Mouse (Mus musculus): ENCODE measurements around the gene Gm30191.

DNA sequence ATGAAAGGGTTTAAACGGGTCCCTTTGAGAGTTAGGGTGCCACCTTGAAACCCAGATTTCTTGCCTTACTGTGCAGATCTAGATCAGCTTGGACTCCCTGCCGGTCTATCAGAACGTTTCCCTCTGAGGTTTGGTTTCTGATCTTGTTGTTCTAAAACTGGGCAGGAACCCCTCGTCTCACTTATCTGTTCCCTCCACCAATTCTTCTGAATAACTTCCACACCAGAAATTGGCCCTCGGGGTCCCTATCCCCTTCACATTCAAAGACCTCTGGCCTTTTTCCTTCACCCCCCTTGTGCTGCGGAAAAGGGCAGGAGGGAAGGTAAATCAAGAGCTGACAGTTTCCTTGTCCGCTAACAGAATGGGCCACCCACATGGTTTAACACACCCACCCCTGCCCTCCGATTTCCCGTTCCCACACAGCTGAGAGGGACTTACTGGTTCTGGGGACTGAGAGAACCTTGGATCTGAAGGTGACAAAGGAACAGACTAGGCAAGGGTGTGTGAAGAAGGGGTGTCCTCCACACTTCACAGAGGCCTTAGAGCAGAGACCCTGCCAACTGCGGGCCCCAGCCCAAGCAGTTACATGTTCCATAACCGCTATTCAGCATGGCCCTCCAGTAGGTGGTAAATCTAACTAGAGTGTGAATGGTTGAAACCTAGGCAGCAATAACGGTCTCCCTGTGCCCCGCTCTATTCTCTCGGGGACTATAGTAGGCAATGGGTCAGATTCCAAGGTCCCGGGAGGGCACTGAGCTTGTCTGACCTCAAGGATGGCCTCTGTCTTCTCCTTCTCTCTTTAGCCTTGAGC lies 6.4 kb downstream of the Gm30191 start:
- no peak for TF ChIP-seq GATA1 (IDR thresholded peaks at IDR 0.05; ENCODE audit: borderline replicate concordance, low read length)
- no peak for TF ChIP-seq FLI1 (IDR thresholded peaks at IDR 0.05; ENCODE audit: low read length)

All from megakaryocyte, embryonic 14.5 days (primary cell).